Mouse (Mus musculus) MEL (cell line): ENCODE data around the gene Cep68. TPM values are rescaled to one million over a fixed set of nuclear protein-coding genes. Genes with fewer than 3 reads are reported as not detected.

Experiments used
- DNase-seq: peaks from one replicate; pipeline ENCODE4 v3.0.0; 2011; ENCODE audit warnings: low read depth, low spot score
- H3K27ac ChIP-seq: 2 replicates; pipeline ENCODE4 v1.5.1; 2012; ENCODE audit warnings: low read depth, mild to moderate bottlenecking, control low read depth, low read length, moderate library complexity; ENCODE audit not compliant: control insufficient read depth
- H3K27me3 ChIP-seq, 2 experiments: fragments of 150-350 bp in 1 of 2; sonication (generic) in 1 of 2; 2 replicates each; pipeline ENCODE4 v1.6.1; 2012; ENCODE audit warnings: low read length in 2 of 2, mild to moderate bottlenecking in 2 of 2, improper control_type of control experiment in 1 of 2, moderate library complexity in 1 of 2; ENCODE audit not compliant: insufficient read depth in 2 of 2, control insufficient read depth in 1 of 2
- H3K36me3 ChIP-seq, 2 experiments: 2 replicates each; pipeline ENCODE4 v1.6.1; 2012 to 2014; ENCODE audit warnings: low read length in 2 of 2, improper control_type of control experiment in 1 of 2, inconsistent platforms in 1 of 2, mild to moderate bottlenecking in 1 of 2; ENCODE audit not compliant: insufficient read depth in 2 of 2, control insufficient read depth in 1 of 2
- H3K4me1 ChIP-seq, 2 experiments: fragments of 150-350 bp in 1 of 2; sonication (generic) in 1 of 2; 2 replicates each; pipeline ENCODE4 v1.6.1; 2012; ENCODE audit warnings: low read length in 2 of 2, improper control_type of control experiment in 1 of 2, mild to moderate bottlenecking in 1 of 2; ENCODE audit not compliant: insufficient read depth in 2 of 2, control insufficient read depth in 1 of 2
- H3K4me3 ChIP-seq, 2 experiments: fragments of 150-350 bp in 1 of 2; sonication (generic) in 1 of 2; 2 replicates each; pipeline ENCODE4 v1.5.1; 2012; ENCODE audit warnings: low read depth in 2 of 2, low read length in 2 of 2, mild to moderate bottlenecking in 2 of 2, moderate library complexity in 2 of 2, control low read depth in 1 of 2, improper control_type of control experiment in 1 of 2; ENCODE audit not compliant: control insufficient read depth in 1 of 2, insufficient read depth in 1 of 2
- H3K79me2 ChIP-seq: 2 replicates; pipeline ENCODE4 v1.6.1; 2012; ENCODE audit warnings: mild to moderate bottlenecking, low read length, moderate library complexity; ENCODE audit not compliant: control insufficient read depth, poor library complexity, insufficient read depth
- H3K9ac ChIP-seq: 2 replicates; pipeline ENCODE4 v1.6.1; 2012; ENCODE audit warnings: low read depth, mild to moderate bottlenecking, control low read depth, low read length, moderate library complexity; ENCODE audit not compliant: control insufficient read depth, poor library complexity, severe bottlenecking
- H3K9me3 ChIP-seq: fragments of 150-350 bp; sonication (generic); replicated peaks from 2 replicates; pipeline ENCODE4 v1.6.1; 2012; ENCODE audit warnings: mild to moderate bottlenecking, low read length, improper control_type of control experiment, moderate library complexity; ENCODE audit not compliant: insufficient read depth
- BHLHE40 ChIP-seq: IDR thresholded peaks from 2 replicates; pipeline ENCODE4 v1.6.1; 2012; ENCODE audit warnings: low read depth, mild to moderate bottlenecking, inconsistent platforms, low read length, improper control_type of control experiment, borderline replicate concordance
- CHD1 ChIP-seq: IDR thresholded peaks from 2 replicates; pipeline ENCODE4 v1.6.1; 2012; ENCODE audit warnings: low read depth, mild to moderate bottlenecking, inconsistent platforms, low read length, improper control_type of control experiment
- CTCF ChIP-seq, 3 experiments: IDR thresholded peaks in 2 of 3; conservative IDR thresholded peaks in 1 of 3; 2 replicates each; pipeline ENCODE4 v1.5.1; 2011 to 2012; ENCODE audit warnings: low read length in 3 of 3, low read depth in 2 of 3, mild to moderate bottlenecking in 2 of 3, improper control_type of control experiment in 1 of 3, inconsistent platforms in 1 of 3, mixed read lengths in 1 of 3, moderate library complexity in 1 of 3; ENCODE audit not compliant: control insufficient read depth in 1 of 3, insufficient read depth in 1 of 3, poor library complexity in 1 of 3, severe bottlenecking in 1 of 3
- ELF1 ChIP-seq: IDR thresholded peaks from 2 replicates; pipeline ENCODE4 v1.6.1; 2014; ENCODE audit warnings: low read depth, mild to moderate bottlenecking, inconsistent platforms, low read length, improper control_type of control experiment, moderate library complexity
- EP300 ChIP-seq, 2 experiments: IDR thresholded peaks; 2 replicates each; pipeline ENCODE4 v1.6.1; 2011; ENCODE audit warnings: improper control_type of control experiment in 2 of 2, low read length in 2 of 2, low read depth in 1 of 2, mild to moderate bottlenecking in 1 of 2
- ETS1 ChIP-seq: IDR thresholded peaks from 2 replicates; pipeline ENCODE4 v1.6.1; 2012; ENCODE audit warnings: low read depth, mild to moderate bottlenecking, inconsistent platforms, low read length, improper control_type of control experiment, moderate library complexity
- GABPA ChIP-seq: IDR thresholded peaks from 2 replicates; pipeline ENCODE4 v1.6.1; 2012; ENCODE audit warnings: low read depth, mild to moderate bottlenecking, inconsistent platforms, low read length, improper control_type of control experiment, moderate library complexity
- HCFC1 ChIP-seq: IDR thresholded peaks from 2 replicates; pipeline ENCODE4 v1.6.1; 2012; ENCODE audit warnings: low read depth, mild to moderate bottlenecking, inconsistent platforms, low read length, improper control_type of control experiment, moderate library complexity
- KAT2A ChIP-seq: conservative IDR thresholded peaks from 2 replicates; pipeline ENCODE4 v1.6.1; 2012; ENCODE audit warnings: low read depth, low read length, improper control_type of control experiment, inconsistent platforms
- MAX ChIP-seq: IDR thresholded peaks from 2 replicates; pipeline ENCODE4 v1.6.1; 2011; ENCODE audit warnings: low read length, improper control_type of control experiment
- MAZ ChIP-seq: IDR thresholded peaks from 2 replicates; pipeline ENCODE4 v1.6.1; 2012; ENCODE audit warnings: low read depth, mild to moderate bottlenecking, inconsistent platforms, low read length, improper control_type of control experiment
- MXI1 ChIP-seq: IDR thresholded peaks from 2 replicates; pipeline ENCODE4 v1.6.1; 2011; ENCODE audit warnings: mild to moderate bottlenecking, low read depth, low read length, improper control_type of control experiment
- MYB ChIP-seq: IDR thresholded peaks from 2 replicates; pipeline ENCODE4 v1.6.1; 2011; ENCODE audit warnings: mild to moderate bottlenecking, low read depth, low read length, improper control_type of control experiment
- NELFE ChIP-seq: IDR thresholded peaks from 2 replicates; pipeline ENCODE4 v1.6.1; 2011; ENCODE audit warnings: low read depth, low read length, improper control_type of control experiment
- NRF1 ChIP-seq: IDR thresholded peaks from 2 replicates; pipeline ENCODE4 v1.6.1; 2014; ENCODE audit warnings: low read depth, mild to moderate bottlenecking, inconsistent platforms, low read length, improper control_type of control experiment, moderate library complexity; ENCODE audit not compliant: poor library complexity, insufficient read depth, severe bottlenecking
- POLR2A ChIP-seq, 2 experiments: IDR thresholded peaks; 2 replicates each; pipeline ENCODE4 v1.6.1; 2011 to 2012; ENCODE audit warnings: low read length in 2 of 2, mild to moderate bottlenecking in 2 of 2, control low read depth in 1 of 2, improper control_type of control experiment in 1 of 2, low read depth in 1 of 2, moderate library complexity in 1 of 2; ENCODE audit not compliant: control insufficient read depth in 1 of 2, insufficient read depth in 1 of 2, poor library complexity in 1 of 2
- RAD21 ChIP-seq: IDR thresholded peaks from 2 replicates; pipeline ENCODE4 v1.6.1; 2011; ENCODE audit warnings: mild to moderate bottlenecking, low read depth, low read length, improper control_type of control experiment
- SIN3A ChIP-seq: IDR thresholded peaks from 2 replicates; pipeline ENCODE4 v1.6.1; 2012; ENCODE audit warnings: low read length, improper control_type of control experiment, inconsistent platforms
- TCF12 ChIP-seq: IDR thresholded peaks from 2 replicates; pipeline ENCODE4 v1.6.1; 2014; ENCODE audit warnings: low read depth, mild to moderate bottlenecking, inconsistent platforms, low read length, improper control_type of control experiment, moderate library complexity
- UBTF ChIP-seq: IDR thresholded peaks from 2 replicates; pipeline ENCODE4 v1.6.1; 2012; ENCODE audit warnings: low read depth, mild to moderate bottlenecking, inconsistent platforms, low read length, improper control_type of control experiment, moderate library complexity, borderline replicate concordance; ENCODE audit not compliant: insufficient read depth
- USF1 ChIP-seq: IDR thresholded peaks from 2 replicates; pipeline ENCODE4 v1.6.1; 2014; ENCODE audit warnings: low read depth, mild to moderate bottlenecking, inconsistent platforms, low read length, improper control_type of control experiment, moderate library complexity
- USF2 ChIP-seq, 2 experiments: IDR thresholded peaks; 2 replicates each; pipeline ENCODE4 v1.6.1; 2011 to 2012; ENCODE audit warnings: improper control_type of control experiment in 2 of 2, low read length in 2 of 2, borderline replicate concordance in 1 of 2, inconsistent platforms in 1 of 2, low read depth in 1 of 2, mild to moderate bottlenecking in 1 of 2; ENCODE audit not compliant: insufficient read depth in 1 of 2
- ZNF384 ChIP-seq: IDR thresholded peaks from 2 replicates; pipeline ENCODE4 v1.6.1; 2012; ENCODE audit warnings: low read depth, mild to moderate bottlenecking, inconsistent platforms, low read length, improper control_type of control experiment
- polyA plus RNA-seq, 2 experiments: library from polyadenylated mRNA; stranded (reverse) in 1 of 2; unstranded in 1 of 2; fragments of >175 nt in 1 of 2; fragments of >200 nt in 1 of 2; gene quantifications; 2 replicates each; pipeline versions ENCODE4 v1.2.1 to v1.2.4; 2012; ENCODE audit warnings: low replicate concordance in 2 of 2, low read depth in 1 of 2; ENCODE audit not compliant: insufficient read length in 2 of 2, insufficient read depth in 1 of 2, missing spikeins in 1 of 2
- total RNA-seq: library from RNA; depleted of rRNA; stranded (reverse); fragments of 300-350 nt; gene quantifications from 2 replicates; pipeline ENCODE4 v1.2.3, GENCODE M21; 2012

Cep68 gene
- total and polyA plus RNA-seq, 3 experiments, result 22.2 to 24.7 TPM; not detected in 1

- H3K9me3 ChIP-seq, result no peaks in the 10 kb centered on the region
- H3K36me3 ChIP-seq, result peaks cover 3 to 49% of the 10 kb centered on the region in 2 experiments
- peaks cover 25% of the 10 kb centered on the region in 2 experiments for H3K4me1 ChIP-seq
- no peaks in the 10 kb centered on the region for H3K27me3 ChIP-seq
- no peak for TF ChIP-seq HCFC1
- 0 out of 4 replicates have a peak, but pooled peaks of 1 of the 2 experiments have one; percentile 9 for TF ChIP-seq EP300 (IDR thresholded peaks at IDR 0.05; ENCODE audit: low read depth in 1 of 2, low read length in 2 of 2)
- peak; percentile 78; the same call in 1 of the 2 replicates for TF ChIP-seq MXI1
- no peak for TF ChIP-seq UBTF
- TF ChIP-seq ELF1, result 0 out of 2 replicates have a peak, but pooled peaks have one; percentile 10
- TF ChIP-seq ZNF384, result no peak
- peak; percentile 62 for TF ChIP-seq SIN3A
- peak; percentile 27; the same call in 1 of the 2 replicates for TF ChIP-seq ETS1
- 0 out of 2 replicates have a peak, but pooled peaks have one; percentile 18 for TF ChIP-seq NELFE
- TF ChIP-seq USF1, result peak; percentile 91
- no peak for TF ChIP-seq MYB
- peak in 1 of 2 experiments; percentile 80; a peak in 2 of 4 replicates for TF ChIP-seq USF2 (IDR thresholded peaks at IDR 0.05; ENCODE audit: borderline replicate concordance in 1 of 2, insufficient read depth in 1 of 2, low read depth in 1 of 2, low read length in 2 of 2)
- peak; percentile 48 for TF ChIP-seq MAX
- no peak for TF ChIP-seq RAD21
- TF ChIP-seq CHD1, result 0 out of 2 replicates have a peak, but pooled peaks have one; percentile 73
- peak; percentile 44; the same call in 1 of the 2 replicates for TF ChIP-seq BHLHE40
- DNase-seq, result peak; percentile 59
- peak overlapping the region; percentile 96 for H3K9ac ChIP-seq
- H3K79me2 ChIP-seq, result peaks cover 57% of the 10 kb centered on the region
- peak overlapping the region; percentile 84 to 99 for H3K4me3 ChIP-seq
- peak overlapping the region; percentile 76; the same call in 1 of the 2 replicates for H3K27ac ChIP-seq
These were observed 46.8 kb downstream of the Cep68 start for GRCm38 (mm10) chr11:20202299-20203011.

- TF ChIP-seq RAD21 (no peak), NRF1 (no peak), MAZ (no peak), GABPA (no peak), CTCF (IDR thresholded peaks at IDR 0.05 in 2 of 3, conservative IDR thresholded peaks at IDR 0.05 in 1 of 3; ENCODE audit: control insufficient read depth in 1 of 3, insufficient read depth in 1 of 3, low read depth in 2 of 3, low read length in 3 of 3, poor library complexity in 1 of 3, severe bottlenecking in 1 of 3) (peak in 2 of 3 experiments; percentile 5 to 12; a peak in 1 of 6 replicates), NELFE (no peak), MYB (no peak), SIN3A (no peak), BHLHE40 (no peak), UBTF (peak; percentile 86), TCF12 (no peak), ELF1 (no peak), KAT2A (no peak), POLR2A (IDR thresholded peaks at IDR 0.05; ENCODE audit: control insufficient read depth in 1 of 2, insufficient read depth in 1 of 2, low read depth in 1 of 2, low read length in 2 of 2, poor library complexity in 1 of 2) (peak in 1 of 2 experiments; percentile 15; a peak in 2 of 4 replicates)
- H3K4me1 ChIP-seq, result peaks cover 19 to 30% of the 10 kb centered on the region in 2 experiments
- peak overlapping the region; percentile 84 to 99 for H3K4me3 ChIP-seq
- H3K27ac ChIP-seq, result peak overlapping the region; percentile 76
- H3K27me3 ChIP-seq, result no peaks in the 10 kb centered on the region
- peaks cover 50% of the 10 kb centered on the region for H3K79me2 ChIP-seq
- no peaks in the 10 kb centered on the region for H3K9me3 ChIP-seq
- peak; percentile 66 for DNase-seq
- H3K36me3 ChIP-seq, result peaks cover 0 to 42% of the 10 kb centered on the region in 2 experiments; a peak in 3 of 4 replicates
- peak overlapping the region; percentile 96 for H3K9ac ChIP-seq
These were observed 47.5 kb downstream of the Cep68 start for GRCm38 (mm10) chr11:20201661-20202101.
